Mouse (Mus musculus): ENCODE measurements around the gene Tbata. TPM values are rescaled to one million over a fixed set of nuclear protein-coding genes. Genes with fewer than 3 reads are reported as not detected.
A peak's percentile ranks its signal among the peaks of the same experiment; 100 is the strongest.

Gene Tbata
- polyA plus RNA-seq, 1 experiment from 2014 or later: 1.3 TPM

DNA sequence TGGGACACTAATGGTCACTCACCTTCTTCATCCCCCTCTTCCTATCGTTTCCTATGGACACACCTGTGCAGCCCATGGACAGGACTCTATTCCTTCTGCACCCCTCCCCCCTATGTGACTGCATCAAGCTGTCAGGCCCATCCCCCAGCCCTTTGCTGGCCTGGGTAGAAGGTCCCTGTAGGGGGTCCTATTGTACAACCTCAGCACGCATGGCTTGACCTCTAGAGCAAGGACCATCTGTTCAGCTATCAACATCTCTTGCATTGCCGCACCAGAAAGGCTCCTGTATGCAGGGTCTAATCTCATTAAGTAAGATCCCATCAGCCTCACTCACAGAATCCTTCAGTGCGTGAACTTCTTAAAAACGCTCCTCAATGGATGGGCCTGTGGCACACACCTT lies 53.9 kb downstream of the Tbata start:
- no peaks in the 10 kb centered on the region for H3K27me3 ChIP-seq
- H3K27ac ChIP-seq (replicated peaks): no peak overlapping the region
- H3K4me1 ChIP-seq: no peaks in the 10 kb centered on the region
- no peak for ATAC-seq (replicated peaks)
- H3K9me3 ChIP-seq: no peaks in the 10 kb centered on the region
- no peak overlapping the region for H3K4me2 ChIP-seq (replicated peaks)
- 59% methylated on average over 5 of the region's 5 CpGs for WGBS
- H3K36me3 ChIP-seq: no peaks in the 10 kb centered on the region
- no peak overlapping the region for H3K9ac ChIP-seq (replicated peaks)
- H3K4me3 ChIP-seq: no peak overlapping the region

DNA sequence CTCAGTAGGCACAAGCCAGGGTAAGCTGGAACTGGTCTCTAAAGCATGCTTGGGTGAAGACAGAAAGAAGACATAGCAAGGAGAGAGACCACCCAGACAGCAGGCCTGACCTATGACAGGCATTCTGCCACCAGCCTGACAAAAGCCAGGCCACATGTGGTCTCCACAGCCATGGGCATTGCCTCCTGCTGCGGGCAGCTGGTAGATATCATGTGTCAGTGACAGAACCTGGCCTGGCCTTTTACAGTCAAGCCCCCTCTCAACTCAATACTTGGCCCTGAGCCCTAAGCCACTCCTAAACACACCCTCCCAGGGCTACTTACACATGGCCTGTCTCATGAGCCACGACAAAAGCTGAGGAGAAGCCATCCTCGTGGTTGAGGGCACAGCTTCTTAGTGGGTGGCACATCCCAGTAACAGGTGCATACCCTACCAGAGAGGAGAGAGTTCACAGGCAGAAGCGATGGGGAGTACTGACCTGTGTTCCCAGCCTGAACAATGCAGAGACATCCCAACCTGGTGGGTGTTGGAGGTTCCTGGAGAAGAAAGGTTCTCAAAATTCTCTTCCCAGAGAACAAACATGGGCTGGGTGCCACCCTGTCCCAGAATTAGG lies 55.1 kb downstream of the Tbata start:
- H3K4me3 ChIP-seq: no peak overlapping the region
- WGBS: 66% methylated on average over 4 of the region's 4 CpGs
- H3K4me1 ChIP-seq: no peaks in the 10 kb centered on the region
- no peaks in the 10 kb centered on the region for H3K36me3 ChIP-seq
- no peak overlapping the region for H3K9ac ChIP-seq (replicated peaks)
- H3K4me2 ChIP-seq (replicated peaks): no peak overlapping the region
- H3K9me3 ChIP-seq: no peaks in the 10 kb centered on the region
- ATAC-seq (replicated peaks): no peak
- H3K27ac ChIP-seq (replicated peaks): no peak overlapping the region
- no peaks in the 10 kb centered on the region for H3K27me3 ChIP-seq

DNA sequence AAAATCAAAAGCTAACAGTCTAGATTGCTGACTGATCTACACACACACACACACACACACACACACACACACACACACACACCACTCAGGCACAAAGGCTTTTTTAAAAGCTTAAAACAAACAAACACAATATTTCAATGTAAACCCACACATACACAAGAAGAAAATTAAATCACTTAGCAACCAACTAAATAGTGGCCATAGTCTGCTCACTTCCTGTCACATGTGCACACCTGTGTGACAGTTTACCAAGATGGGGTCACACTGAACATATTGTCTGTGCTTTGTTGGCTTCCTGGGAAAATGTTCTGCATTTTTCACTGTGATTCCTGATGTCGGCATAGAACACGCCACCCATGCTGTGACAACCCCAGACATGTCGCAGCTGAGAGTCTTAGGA lies 60.0 kb downstream of the Tbata start:
- H3K4me1 ChIP-seq: no peaks in the 10 kb centered on the region
- WGBS: 78% methylated on average over 3 of the region's 3 CpGs
- no peaks in the 10 kb centered on the region for H3K27me3 ChIP-seq
- H3K9me3 ChIP-seq: no peaks in the 10 kb centered on the region
- H3K27ac ChIP-seq (replicated peaks): no peak overlapping the region
- no peak overlapping the region for H3K9ac ChIP-seq (replicated peaks)
- H3K36me3 ChIP-seq: no peaks in the 10 kb centered on the region
- no peak overlapping the region for H3K4me2 ChIP-seq (replicated peaks)
- H3K4me3 ChIP-seq: no peak overlapping the region
- ATAC-seq (replicated peaks): no peak

DNA sequence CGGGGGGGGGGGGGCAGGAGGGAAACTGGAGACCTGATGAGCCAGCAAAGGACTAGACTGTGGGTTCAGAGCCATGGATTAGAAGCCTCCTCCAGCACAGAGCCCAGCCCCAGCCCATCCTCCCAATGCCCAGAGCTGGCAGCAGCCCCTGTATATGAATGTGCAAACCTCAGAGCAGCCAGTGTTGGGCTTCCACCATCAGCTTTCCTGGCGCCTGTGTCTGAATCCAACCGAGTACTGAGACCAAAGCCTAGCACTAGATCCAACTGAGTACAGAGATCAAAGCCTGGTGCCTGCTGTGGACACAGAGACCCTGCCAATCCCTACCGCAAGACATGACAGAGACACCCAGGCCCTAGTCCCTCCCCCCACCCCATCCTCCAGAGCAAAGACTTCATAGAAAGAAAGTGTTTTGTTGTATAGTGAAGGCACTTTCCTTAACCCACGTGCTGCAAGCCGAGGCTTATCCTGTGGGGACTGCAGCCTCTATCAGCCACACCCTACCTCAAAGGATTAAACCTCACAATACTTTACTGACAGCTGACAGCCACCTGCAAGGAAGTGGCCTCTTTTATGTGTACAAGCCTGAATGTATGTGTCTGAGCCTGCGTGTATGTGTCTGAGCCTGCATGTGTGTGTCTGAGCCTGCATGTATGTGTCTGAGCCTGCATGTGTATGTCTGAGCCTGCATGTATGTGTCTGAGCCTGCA lies 61.3 kb downstream of the Tbata start:
- no peaks in the 10 kb centered on the region for H3K27me3 ChIP-seq
- H3K27ac ChIP-seq (replicated peaks): no peak overlapping the region
- H3K4me1 ChIP-seq: no peaks in the 10 kb centered on the region
- no peak overlapping the region for H3K4me3 ChIP-seq
- no peaks in the 10 kb centered on the region for H3K36me3 ChIP-seq
- no peaks in the 10 kb centered on the region for H3K9me3 ChIP-seq
- WGBS: 24% methylated on average over 7 of the region's 7 CpGs
- no peak overlapping the region for H3K4me2 ChIP-seq (replicated peaks)
- peak; percentile 57; the same call in 1 of the 2 replicates for ATAC-seq (replicated peaks)
- no peak overlapping the region for H3K9ac ChIP-seq (replicated peaks)

DNA sequence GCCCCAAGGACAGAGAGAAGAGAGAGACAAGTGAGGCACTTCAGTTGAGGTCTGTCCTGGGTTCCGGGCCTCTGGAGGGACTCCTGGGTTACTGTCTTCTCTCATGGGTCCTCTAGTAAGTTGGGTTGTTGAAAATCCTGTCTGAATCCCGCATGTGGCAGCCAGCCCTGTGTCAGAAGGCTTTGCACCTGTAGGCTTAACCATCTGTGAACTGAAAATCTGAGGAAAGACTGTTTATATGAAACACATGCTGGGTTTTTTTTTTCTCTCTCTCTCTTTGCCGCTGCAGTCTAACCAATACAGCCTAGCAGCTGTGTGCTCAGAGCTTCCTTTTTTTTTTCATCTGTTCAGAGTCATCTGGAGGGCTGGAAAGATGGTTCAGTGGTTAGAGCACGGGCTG lies 62.6 kb downstream of the Tbata start:
- WGBS: 77% methylated on average over 4 of the region's 4 CpGs
- H3K4me3 ChIP-seq: no peak overlapping the region
- no peaks in the 10 kb centered on the region for H3K27me3 ChIP-seq
- no peak overlapping the region for H3K4me2 ChIP-seq (replicated peaks)
- ATAC-seq (replicated peaks): no peak
- no peak overlapping the region for H3K27ac ChIP-seq (replicated peaks)
- H3K4me1 ChIP-seq: no peaks in the 10 kb centered on the region
- no peaks in the 10 kb centered on the region for H3K36me3 ChIP-seq
- no peak overlapping the region for H3K9ac ChIP-seq (replicated peaks)
- H3K9me3 ChIP-seq: no peaks in the 10 kb centered on the region

DNA sequence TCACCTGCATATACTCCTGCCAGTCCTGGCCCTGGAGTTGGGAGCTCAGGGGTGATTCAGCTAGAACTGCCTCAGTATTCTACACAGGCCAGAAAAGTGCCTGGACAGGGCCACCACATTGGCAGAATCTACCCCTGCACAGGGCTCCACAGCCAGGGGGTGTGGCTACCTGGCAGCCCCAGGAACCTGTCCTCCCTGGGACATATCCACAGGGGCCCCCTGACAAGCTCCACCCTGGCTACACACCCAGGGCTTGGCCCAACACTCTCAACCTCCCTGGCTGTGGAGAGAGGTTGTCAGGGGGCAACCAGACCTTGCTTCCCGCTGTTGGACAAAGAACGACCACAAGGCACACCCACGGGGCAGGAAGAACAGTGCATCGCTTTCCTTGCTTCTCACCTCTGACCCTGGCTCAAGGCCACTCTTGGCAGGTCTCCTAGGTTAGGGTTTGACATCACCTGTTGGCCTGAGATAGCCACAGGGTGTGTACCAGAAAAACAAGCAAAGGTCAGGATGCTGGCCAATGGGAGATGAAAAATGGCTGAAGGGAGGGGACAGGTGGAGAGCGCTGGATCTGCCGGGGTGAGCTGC lies 64.0 kb downstream of the Tbata start:
- Histone ChIP-seq H3K27me3 (no peaks in the 10 kb centered on the region), H3K36me3 (no peaks in the 10 kb centered on the region), H3K9me3 (no peaks in the 10 kb centered on the region), H3K4me2 (replicated peaks) (no peak overlapping the region), H3K4me3 (no peak overlapping the region), H3K9ac (replicated peaks) (no peak overlapping the region), H3K4me1 (no peaks in the 10 kb centered on the region), H3K27ac (replicated peaks) (no peak overlapping the region)
- no peak for ATAC-seq (replicated peaks)
- WGBS: 92% methylated on average over 6 of the region's 6 CpGs

DNA sequence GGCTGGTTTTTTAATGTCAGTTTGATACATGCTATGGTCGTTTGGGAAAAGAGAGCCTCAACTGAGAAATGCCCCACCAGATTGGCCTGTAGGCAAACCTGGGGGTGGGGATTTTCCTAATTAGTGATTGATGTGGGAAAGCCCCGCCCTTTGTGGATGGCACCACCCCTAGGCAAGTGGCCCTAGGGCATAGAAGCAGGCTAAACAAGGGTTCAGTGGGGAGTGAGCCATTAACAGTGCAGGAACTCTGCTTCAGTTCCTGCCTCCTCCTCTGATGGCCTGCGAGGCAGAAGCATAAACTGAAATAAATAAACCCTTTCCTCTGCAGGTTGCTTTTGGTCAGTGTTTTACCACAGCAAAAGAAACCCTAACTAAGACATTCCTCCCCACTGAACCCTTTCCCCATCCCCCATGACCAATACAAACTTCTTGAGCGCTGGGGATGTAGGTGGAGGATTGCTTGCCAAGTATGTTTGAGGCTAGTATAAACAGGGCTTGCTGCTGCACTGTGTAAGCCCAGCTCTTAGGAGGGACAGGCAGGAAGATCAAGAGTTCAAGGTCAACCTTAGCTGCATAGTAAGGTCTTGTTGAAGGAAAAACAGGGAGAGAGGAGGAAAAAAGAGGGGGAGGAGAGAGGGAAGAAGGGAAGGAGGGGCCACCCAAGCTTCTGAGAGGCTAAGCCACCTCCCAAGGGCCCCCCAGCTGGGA lies 65.1 kb downstream of the Tbata start:
- H3K4me3 ChIP-seq: no peak overlapping the region
- H3K27me3 ChIP-seq: no peaks in the 10 kb centered on the region
- no peaks in the 10 kb centered on the region for H3K9me3 ChIP-seq
- H3K36me3 ChIP-seq: no peaks in the 10 kb centered on the region
- no peak overlapping the region for H3K9ac ChIP-seq (replicated peaks)
- H3K27ac ChIP-seq (replicated peaks): no peak overlapping the region
- ATAC-seq (replicated peaks): no peak
- 54% methylated on average over 4 of the region's 4 CpGs for WGBS
- no peak overlapping the region for H3K4me2 ChIP-seq (replicated peaks)
- H3K4me1 ChIP-seq: no peaks in the 10 kb centered on the region

DNA sequence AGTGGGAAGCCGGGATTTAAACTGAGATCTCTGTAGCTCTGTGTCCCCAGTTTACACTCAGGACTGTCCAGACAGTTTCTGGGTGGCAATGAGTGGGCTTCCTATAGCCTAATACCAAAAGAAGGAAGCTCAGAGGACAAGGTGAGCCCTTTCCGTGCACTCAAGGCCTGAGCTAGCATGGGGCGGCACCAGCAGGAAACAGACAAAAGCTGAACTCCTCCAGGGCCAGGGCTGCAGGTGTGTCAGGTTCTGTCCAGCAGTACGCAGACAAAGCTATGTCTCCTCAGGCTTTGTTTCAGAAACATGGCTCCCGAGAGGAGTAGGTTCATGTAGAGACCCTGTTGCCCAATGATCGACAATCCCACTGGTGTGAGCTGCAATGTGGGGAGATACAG lies 65.6 kb downstream of the Tbata start:
- no peaks in the 10 kb centered on the region for H3K27me3 ChIP-seq
- H3K9me3 ChIP-seq: no peaks in the 10 kb centered on the region
- no peak for ATAC-seq (replicated peaks)
- H3K9ac ChIP-seq (replicated peaks): no peak overlapping the region
- H3K4me1 ChIP-seq: no peaks in the 10 kb centered on the region
- no peak overlapping the region for H3K4me3 ChIP-seq
- H3K4me2 ChIP-seq (replicated peaks): no peak overlapping the region
- 74% methylated on average over 6 of the region's 6 CpGs for WGBS
- H3K36me3 ChIP-seq: no peaks in the 10 kb centered on the region
- H3K27ac ChIP-seq (replicated peaks): no peak overlapping the region

Small RNAs within 50 kb of the gene (microRNA-seq; reads per million reads assigned to microRNA genes)
- not detected for gene Gm44308

Other genes with a start within 250 kb of the Tbata start
- 15.8 and 16.5 TPM in 2 replicates for gene Pcbd1, start 82.6 kb upstream of the Tbata start, polyA plus RNA-seq (2015; fragmentation: Nextera tagmentation; extraction: Ambion mirVana)
- gene Sgpl1, start 24.3 kb upstream of the Tbata start, polyA plus RNA-seq (2015; fragmentation: Nextera tagmentation; extraction: Ambion mirVana): 63.6 and 65.8 TPM in 2 replicates
- gene Adamts14, start 101.5 kb downstream of the Tbata start, polyA plus RNA-seq (2015; fragmentation: Nextera tagmentation; extraction: Ambion mirVana): 0.13 and 0.20 TPM in 2 replicates
- gene Prf1, start 125.9 kb downstream of the Tbata start, polyA plus RNA-seq (2015; fragmentation: Nextera tagmentation; extraction: Ambion mirVana): not detected in 2 replicates
- 16.5 and 17.0 TPM in 2 replicates for gene Pald1, start 211.6 kb downstream of the Tbata start, polyA plus RNA-seq (2015; fragmentation: Nextera tagmentation; extraction: Ambion mirVana)
- gene Nodal, start 246.0 kb downstream of the Tbata start, polyA plus RNA-seq (2015; fragmentation: Nextera tagmentation; extraction: Ambion mirVana): 0.19 and 0.36 TPM in 2 replicates

Data from forebrain, embryonic 15.5 days (tissue).